Mouse (Mus musculus): ENCODE data around the gene Mycbpap. TPM values are rescaled to one million over a fixed set of nuclear protein-coding genes. Genes with fewer than 3 reads are reported as not detected.
A peak's percentile ranks its signal among the peaks of the same experiment; 100 is the strongest.

Gene Mycbpap
- 0.84 and 1.2 TPM in 2 replicates for polyA plus RNA-seq (2012; rRNA removed)

- under 1% methylated on average over 42 of the region's 42 CpGs for WGBS
- no peak for DNase-seq (ENCODE audit: low read depth, low spot score)
Measured at GRCm38 (mm10) chr11:94521219-94521843, at the start of gene Mycbpap. Gene Mycbpap, minus strand, starts transcription at chr11:94521742.

- WGBS: 62% methylated on average over 9 of the region's 9 CpGs
- DNase-seq (ENCODE audit: low read depth, low spot score): no peak
Measured at GRCm38 (mm10) chr11:94570612-94571011, 49.1 kb upstream of the Mycbpap start.

GRCm38 (mm10) chr11:94567326-94567725 lies 45.8 kb upstream of the Mycbpap start:
- WGBS: 48% methylated on average over 7 of the region's 7 CpGs
- no peak for DNase-seq (ENCODE audit: low read depth, low spot score)

- WGBS: 43% methylated on average over 6 of the region's 6 CpGs
Measured at GRCm38 (mm10) chr11:94566534-94566933, 45.0 kb upstream of the Mycbpap start.

GRCm38 (mm10) chr11:94565151-94565479 lies 43.6 kb upstream of the Mycbpap start:
- 32% methylated on average over 16 of the region's 16 CpGs for WGBS
- DNase-seq (ENCODE audit: low read depth, low spot score): no peak

More at GRCm38 (mm10) chr11:94566534-94566933, 45.0 kb upstream of the Mycbpap start:
- no peak for DNase-seq (ENCODE audit: low read depth, low spot score)

GRCm38 (mm10) chr11:94564437-94565150 lies 43.1 kb upstream of the Mycbpap start, which contains the start of gene Chad:
Gene Chad, plus strand, starts transcription at chr11:94565047.
- no peak for DNase-seq (ENCODE audit: low read depth, low spot score)
- WGBS: 18% methylated on average over 35 of the region's 35 CpGs

- 65% methylated on average over 5 of the region's 5 CpGs for WGBS
- no peak for DNase-seq (ENCODE audit: low read depth, low spot score)
Measured at GRCm38 (mm10) chr11:94563821-94564220, 42.3 kb upstream of the Mycbpap start.

GRCm38 (mm10) chr11:94563383-94563782 lies 41.8 kb upstream of the Mycbpap start:
- 90% methylated on average over 5 of the region's 5 CpGs for WGBS
- DNase-seq (ENCODE audit: low read depth, low spot score): no peak

GRCm38 (mm10) chr11:94558226-94558625 lies 36.7 kb upstream of the Mycbpap start:
- WGBS: 76% methylated on average over 3 of the region's 3 CpGs
- DNase-seq (ENCODE audit: low read depth, low spot score): no peak

GRCm38 (mm10) chr11:94550442-94550744 lies 28.9 kb upstream of the Mycbpap start:
- WGBS: 63% methylated on average over 5 of the region's 5 CpGs
- DNase-seq (ENCODE audit: low read depth, low spot score): no peak

- 38% methylated on average over 10 of the region's 10 CpGs for WGBS
Measured at GRCm38 (mm10) chr11:94549691-94550441, 28.3 kb upstream of the Mycbpap start.

GRCm38 (mm10) chr11:94548888-94549690 lies 27.5 kb upstream of the Mycbpap start, which contains the start of gene Rsad1:
Gene Rsad1, minus strand, starts transcription at chr11:94549255.
- DNase-seq (ENCODE audit: low read depth, low spot score): peak; percentile 85
- under 1% methylated on average over 49 of the region's 49 CpGs for WGBS

More at GRCm38 (mm10) chr11:94549691-94550441, 28.3 kb upstream of the Mycbpap start:
- no peak for DNase-seq (ENCODE audit: low read depth, low spot score)

GRCm38 (mm10) chr11:94548041-94548784 lies 26.7 kb upstream of the Mycbpap start:
- 5% methylated on average over 24 of the region's 24 CpGs for WGBS
- DNase-seq (ENCODE audit: low read depth, low spot score): no peak

- DNase-seq (ENCODE audit: low read depth, low spot score): no peak
- 89% methylated on average over 6 of the region's 6 CpGs for WGBS
Measured at GRCm38 (mm10) chr11:94547271-94547670, 25.7 kb upstream of the Mycbpap start.

GRCm38 (mm10) chr11:94546381-94546780 lies 24.8 kb upstream of the Mycbpap start:
- 83% methylated on average over 5 of the region's 5 CpGs for WGBS
- DNase-seq (ENCODE audit: low read depth, low spot score): no peak

GRCm38 (mm10) chr11:94544422-94544821 lies 22.9 kb upstream of the Mycbpap start:
- WGBS: 69% methylated on average over 18 of the region's 18 CpGs
- DNase-seq (ENCODE audit: low read depth, low spot score): no peak

GRCm38 (mm10) chr11:94543932-94544331 lies 22.4 kb upstream of the Mycbpap start:
- WGBS: 4% methylated on average over 9 of the region's 9 CpGs

GRCm38 (mm10) chr11:94543344-94543743 lies 21.8 kb upstream of the Mycbpap start:
- 87% methylated on average over 12 of the region's 12 CpGs for WGBS
- DNase-seq (ENCODE audit: low read depth, low spot score): no peak

More at GRCm38 (mm10) chr11:94543932-94544331, 22.4 kb upstream of the Mycbpap start:
- DNase-seq (ENCODE audit: low read depth, low spot score): peak; percentile 89

- no peak for DNase-seq (ENCODE audit: low read depth, low spot score)
- WGBS: 95% methylated on average over 4 of the region's 4 CpGs
Measured at GRCm38 (mm10) chr11:94542400-94542799, 20.9 kb upstream of the Mycbpap start.

Data from large intestine, adult 2 months (tissue).